Mouse (Mus musculus) small intestine, adult 2 months (tissue): ENCODE measurements around the gene Prkar2b.

Experiments used
- CTCF ChIP-seq: fragments of 200-500 bp; IDR thresholded peaks from 2 replicates; pipeline ENCODE4 v1.5.1; 2012; ENCODE audit warnings: low read depth, mild to moderate bottlenecking, control low read depth, inconsistent platforms, low read length, moderate library complexity, mixed read lengths; ENCODE audit not compliant: insufficient replicate concordance, insufficient read length; ENCODE audit errors: extremely low read depth
- POLR2A ChIP-seq: fragments of 200-500 bp; IDR thresholded peaks from 2 replicates; pipeline ENCODE4 v1.6.1; 2012; ENCODE audit warnings: low read depth, mild to moderate bottlenecking, control low read depth, inconsistent platforms, low read length, moderate library complexity

DNA sequence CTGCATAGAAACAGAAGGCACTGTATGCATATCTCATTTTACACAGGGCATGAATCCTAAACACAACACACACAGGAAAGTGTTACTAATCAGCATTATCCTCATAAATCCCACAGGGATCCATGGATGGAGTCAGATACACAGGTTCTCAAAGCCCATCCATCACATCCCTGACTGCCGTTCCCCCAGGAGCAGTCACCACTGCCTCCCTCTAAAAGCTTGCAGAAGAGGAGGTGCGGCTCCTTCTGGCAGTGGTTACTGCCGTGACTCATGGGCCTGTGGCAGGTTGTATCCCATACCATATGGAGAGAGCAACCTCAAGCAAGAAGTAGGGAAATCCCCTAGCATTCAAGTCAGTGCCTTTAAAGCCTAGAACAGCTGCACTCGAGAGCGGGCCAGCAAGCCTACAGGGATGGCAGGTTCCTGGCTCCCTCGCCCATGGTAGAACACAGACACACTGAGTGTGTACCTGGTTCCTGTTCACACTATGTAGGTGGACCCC is 45.8 kb downstream of the Prkar2b start:
- no peak for TF ChIP-seq CTCF
- TF ChIP-seq POLR2A, result no peak
